Mouse (Mus musculus): Measurements from ENCODE around the gene Dscam.

DNA sequence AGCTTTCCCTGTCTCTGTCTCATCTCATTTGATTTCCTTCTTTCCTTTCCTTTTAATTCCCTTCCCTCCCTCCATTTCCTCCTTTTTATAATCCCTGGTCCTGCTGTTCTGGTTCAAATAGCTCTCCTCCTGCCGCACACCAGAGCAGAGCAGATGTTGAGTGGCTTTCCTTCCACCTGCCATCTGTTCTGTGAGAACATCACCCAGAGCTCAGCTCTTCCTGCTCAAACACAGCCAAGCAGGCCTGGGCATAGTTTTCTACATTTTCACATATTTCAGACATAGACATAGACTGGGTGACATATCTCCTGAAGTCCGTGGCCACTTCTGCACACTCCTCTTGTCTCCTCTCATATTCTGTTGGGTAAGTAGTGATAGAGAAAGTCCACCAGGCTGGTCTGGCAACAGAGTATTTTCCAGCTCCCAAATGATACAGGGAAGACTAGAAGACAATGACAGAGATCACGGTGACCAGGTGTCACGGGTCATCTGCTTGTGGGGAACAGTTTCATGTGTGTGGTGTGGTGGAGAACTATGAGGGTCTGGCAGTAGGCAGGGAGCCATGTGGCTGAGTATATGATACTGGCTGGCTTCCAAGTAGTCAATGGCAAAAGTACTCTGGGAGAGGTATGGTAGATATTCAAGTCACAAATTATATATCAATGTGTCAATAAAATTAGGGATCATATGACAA, 536.3 kb downstream of the Dscam start:
- TF ChIP-seq POLR2A (IDR thresholded peaks at IDR 0.05; ENCODE audit: extremely low read depth, insufficient read depth, low read length) (no peak), CTCF (IDR thresholded peaks at IDR 0.05; ENCODE audit: low read depth, low read length) (no peak)
